Mouse (Mus musculus) liver, embryonic 16.5 days (tissue): Measurements from ENCODE around the gene Phf20. TPM values are rescaled to one million over a fixed set of nuclear protein-coding genes. Genes with fewer than 3 reads are reported as not detected.

Experiments
- ATAC-seq: fragments of 200-750 bp; cut with Nextera tagmentation; 2 replicates; pipeline ENCODE4 v1.8.0; 2017; ENCODE audit warnings: low read depth, mild to moderate bottlenecking, moderate number of reproducible peaks, moderate library complexity
- H3K27ac ChIP-seq: fragments of 300-500 bp; sonication (generic); 2 replicates; pipeline ENCODE4 v1.5.1; 2014; ENCODE audit warnings: mild to moderate bottlenecking, low read length
- H3K27me3 ChIP-seq: fragments of 300-500 bp; sonication (generic); 2 replicates; pipeline ENCODE4 v1.6.1; 2014; ENCODE audit warnings: low read depth, low read length, mixed read lengths; ENCODE audit not compliant: control insufficient read depth, insufficient read depth
- H3K36me3 ChIP-seq: fragments of 300-500 bp; sonication (generic); 2 replicates; pipeline ENCODE4 v1.6.1; 2014; ENCODE audit warnings: mild to moderate bottlenecking; ENCODE audit not compliant: control insufficient read depth, insufficient read depth
- H3K4me1 ChIP-seq: fragments of 300-500 bp; sonication (generic); 2 replicates; pipeline ENCODE4 v1.6.1; 2014; ENCODE audit warnings: low read depth, low read length, mixed read lengths; ENCODE audit not compliant: control insufficient read depth
- H3K4me2 ChIP-seq: fragments of 300-500 bp; sonication (generic); 2 replicates; pipeline ENCODE4 v1.6.1; 2014; ENCODE audit warnings: low read depth, low read length, mixed read lengths
- H3K4me3 ChIP-seq: fragments of 300-500 bp; sonication (generic); 2 replicates; pipeline ENCODE4 v1.5.1; 2014; ENCODE audit warnings: low read depth, mild to moderate bottlenecking, low read length
- H3K9ac ChIP-seq: fragments of 300-500 bp; sonication (generic); 2 replicates; pipeline ENCODE4 v1.6.1; 2014; ENCODE audit warnings: low read depth, low read length
- H3K9me3 ChIP-seq: fragments of 300-500 bp; sonication (generic); replicated peaks from 2 replicates; pipeline ENCODE4 v1.6.1; 2016; ENCODE audit warnings: low read length; ENCODE audit not compliant: control insufficient read depth
- WGBS: fragments of 180-500 bp; shearing (Covaris S2); extraction: QIAGEN DNeasy Blood & Tissue Kit; methylation state at CpG from one replicate; pipeline ENCODE4 v1.1.7; 2014; ENCODE audit not compliant: insufficient replicate concordance; 5-methylcytosine and 5-hydroxymethylcytosine counted together
- polyA plus RNA-seq: library from polyadenylated mRNA; unstranded; fragments of >200 nt; fragmentation: Nextera tagmentation; extraction: Ambion mirVana; gene quantifications from 2 replicates; pipeline ENCODE4 v1.2.1, GENCODE M21; 2015

Phf20 gene
- polyA plus RNA-seq, 1 experiment from 2014 or later: 13.8 TPM

DNA sequence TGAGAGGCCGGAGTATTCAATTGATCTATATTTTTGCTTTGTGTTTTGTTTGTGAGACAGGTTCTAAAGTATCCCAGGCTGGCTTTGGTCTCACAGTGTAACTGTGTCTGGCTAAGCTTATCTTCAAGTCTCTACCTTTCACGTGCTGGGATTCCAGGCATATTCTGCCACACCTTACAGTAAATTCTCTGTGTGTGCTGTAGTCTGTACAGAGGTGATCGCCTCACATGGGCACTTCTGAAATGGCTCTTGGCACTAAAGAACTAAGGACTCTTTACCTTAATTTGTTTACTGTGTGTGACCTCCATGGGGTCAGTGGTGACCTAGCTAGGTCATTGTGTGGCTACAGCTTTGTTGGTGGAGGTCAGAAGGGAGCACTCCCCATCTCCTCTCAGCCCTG is 99.9 kb downstream of the Phf20 start:
- no peak for ATAC-seq
- H3K27ac ChIP-seq: no peak overlapping the region
- 62% methylated on average over 3 of the region's 3 CpGs for WGBS
- H3K4me1 ChIP-seq: no peaks in the 10 kb centered on the region; the same call in none of the 2 replicates
- no peak overlapping the region for H3K4me3 ChIP-seq
- no peaks in the 10 kb centered on the region for H3K9me3 ChIP-seq
- H3K27me3 ChIP-seq: no peaks in the 10 kb centered on the region
- H3K9ac ChIP-seq: no peak overlapping the region
- H3K36me3 ChIP-seq: 0 out of 2 replicates have a peak, but pooled peaks cover 3% of the 10 kb centered on the region
- H3K4me2 ChIP-seq: no peak overlapping the region

DNA sequence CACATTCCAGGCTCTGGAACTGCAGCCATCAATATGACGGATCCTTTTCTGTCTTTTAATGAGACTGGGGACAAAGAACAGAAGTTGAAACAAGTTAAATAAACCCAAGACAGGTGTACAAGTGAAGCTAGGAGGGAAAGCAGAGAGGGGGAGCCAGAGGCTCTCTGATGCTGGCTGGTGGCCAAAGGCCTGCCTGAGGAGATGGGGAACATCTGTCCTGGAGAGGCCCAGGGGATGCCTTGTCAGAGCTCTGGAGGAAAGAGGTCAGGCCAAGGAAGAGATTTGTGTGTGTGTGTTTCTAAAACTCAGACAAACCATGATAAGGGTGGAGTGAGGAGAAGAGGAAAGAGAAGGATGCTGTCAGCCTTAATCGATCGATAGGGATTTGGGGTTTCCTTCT is 101.4 kb downstream of the Phf20 start:
- Histone ChIP-seq H3K4me1 (peaks cover 5% of the 10 kb centered on the region), H3K9ac (no peak overlapping the region), H3K27ac (no peak overlapping the region), H3K27me3 (no peaks in the 10 kb centered on the region), H3K9me3 (no peaks in the 10 kb centered on the region), H3K36me3 (no peaks in the 10 kb centered on the region), H3K4me2 (no peak overlapping the region), H3K4me3 (no peak overlapping the region)
- 84% methylated on average over 3 of the region's 3 CpGs for WGBS
- ATAC-seq: no peak

DNA sequence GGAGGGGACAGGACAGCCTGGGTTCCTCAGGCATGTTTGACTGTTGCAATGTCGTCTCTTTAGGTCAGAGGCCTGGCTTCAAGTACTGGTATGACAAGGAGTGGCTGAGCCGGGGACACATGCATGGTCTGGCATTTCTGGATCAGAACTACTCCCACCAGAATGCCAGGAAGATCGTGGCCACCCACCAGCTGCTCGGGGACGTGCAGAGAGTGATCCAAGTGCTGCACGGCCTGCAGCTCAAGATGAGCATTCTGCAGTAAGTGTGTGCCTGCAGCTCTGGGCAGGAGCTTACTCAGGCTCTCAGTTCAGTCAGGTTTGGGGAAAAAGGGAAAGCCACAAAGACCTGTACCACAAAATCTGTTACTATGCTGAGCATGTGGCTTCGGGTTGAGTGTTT is 102.2 kb downstream of the Phf20 start:
- Histone ChIP-seq H3K9ac (no peak overlapping the region), H3K4me3 (no peak overlapping the region), H3K27me3 (no peaks in the 10 kb centered on the region), H3K4me2 (no peak overlapping the region), H3K9me3 (no peaks in the 10 kb centered on the region), H3K36me3 (no peaks in the 10 kb centered on the region), H3K27ac (no peak overlapping the region), H3K4me1 (peaks cover 5% of the 10 kb centered on the region)
- ATAC-seq: no peak
- 66% methylated on average over 7 of the region's 7 CpGs for WGBS

DNA sequence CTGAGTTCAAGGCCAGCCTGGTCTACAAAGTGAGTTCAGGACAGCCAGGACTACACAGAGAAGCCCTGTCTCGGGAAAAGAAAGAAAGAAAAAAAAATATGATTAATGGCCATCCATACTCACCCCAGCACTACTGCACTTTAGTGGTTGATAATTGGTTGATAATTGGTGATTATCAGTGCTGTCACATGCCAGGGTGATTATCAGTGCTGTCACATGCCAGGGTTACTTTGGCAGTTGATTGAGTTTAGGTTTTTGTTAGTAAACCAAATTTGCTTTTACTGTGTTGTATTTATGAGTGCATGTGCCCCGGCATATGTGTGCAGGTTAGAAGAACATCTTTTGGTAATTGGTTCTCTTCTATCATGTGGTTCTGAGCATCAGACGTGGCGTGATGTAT is 105.8 kb downstream of the Phf20 start:
- no peaks in the 10 kb centered on the region for H3K27me3 ChIP-seq
- peaks cover 7% of the 10 kb centered on the region; the same call in 1 of the 2 replicates for H3K36me3 ChIP-seq
- ATAC-seq: 0 out of 2 replicates have a peak, but pooled peaks have one; percentile 27
- no peak overlapping the region for H3K4me2 ChIP-seq
- peaks cover 5% of the 10 kb centered on the region for H3K4me1 ChIP-seq
- 52% methylated on average over 4 of the region's 4 CpGs for WGBS
- H3K9me3 ChIP-seq: no peaks in the 10 kb centered on the region
- no peak overlapping the region for H3K9ac ChIP-seq
- no peak overlapping the region for H3K27ac ChIP-seq
- no peak overlapping the region for H3K4me3 ChIP-seq

DNA sequence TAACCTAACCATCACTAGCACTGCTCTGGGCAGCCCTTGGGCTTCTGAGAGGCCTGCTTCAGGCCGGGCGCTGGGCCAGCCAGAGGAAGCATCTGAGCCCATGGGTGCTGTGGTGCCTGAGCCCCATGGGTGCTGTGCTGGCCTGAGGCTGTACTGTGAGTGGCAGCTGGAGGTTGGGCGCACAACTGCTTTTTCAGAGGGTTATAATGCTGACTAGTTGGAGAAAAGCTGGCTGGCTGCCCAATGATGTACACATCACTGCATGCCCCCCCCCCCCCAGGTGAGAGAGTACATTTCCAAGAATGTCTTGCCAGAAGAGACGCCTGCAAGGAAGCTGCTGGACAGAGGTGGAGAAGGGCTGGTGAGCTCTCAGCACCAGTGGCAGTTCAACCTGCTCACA is 108.1 kb downstream of the Phf20 start:
- no peak for ATAC-seq
- H3K27me3 ChIP-seq: no peaks in the 10 kb centered on the region
- no peaks in the 10 kb centered on the region for H3K9me3 ChIP-seq
- no peak overlapping the region for H3K9ac ChIP-seq
- peaks cover 7% of the 10 kb centered on the region; the same call in 1 of the 2 replicates for H3K36me3 ChIP-seq
- H3K4me1 ChIP-seq: peaks cover 5% of the 10 kb centered on the region
- H3K4me2 ChIP-seq: no peak overlapping the region
- H3K27ac ChIP-seq: no peak overlapping the region
- 90% methylated on average over 4 of the region's 4 CpGs for WGBS
- H3K4me3 ChIP-seq: no peak overlapping the region

DNA sequence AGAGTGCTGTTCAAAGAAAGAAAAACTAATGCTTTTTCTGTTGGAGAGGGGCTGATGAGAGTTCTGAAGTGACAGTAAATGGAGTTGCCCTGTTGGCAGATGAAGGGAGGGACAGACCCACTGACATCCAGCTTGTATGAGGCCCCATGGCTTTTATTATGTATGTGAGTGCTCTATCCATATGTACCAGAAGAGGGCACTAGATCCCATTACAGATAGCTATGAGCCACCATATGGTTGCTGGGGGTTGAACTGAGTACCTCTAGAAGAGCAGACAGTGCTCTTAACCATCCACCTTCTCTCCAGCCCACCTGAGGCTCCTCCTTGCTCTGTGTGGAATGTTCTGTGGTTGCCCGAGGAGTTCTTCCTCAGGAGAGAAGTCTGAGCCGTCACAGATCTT is 109.6 kb downstream of the Phf20 start:
- 65% methylated on average over 2 of the region's 2 CpGs for WGBS

DNA sequence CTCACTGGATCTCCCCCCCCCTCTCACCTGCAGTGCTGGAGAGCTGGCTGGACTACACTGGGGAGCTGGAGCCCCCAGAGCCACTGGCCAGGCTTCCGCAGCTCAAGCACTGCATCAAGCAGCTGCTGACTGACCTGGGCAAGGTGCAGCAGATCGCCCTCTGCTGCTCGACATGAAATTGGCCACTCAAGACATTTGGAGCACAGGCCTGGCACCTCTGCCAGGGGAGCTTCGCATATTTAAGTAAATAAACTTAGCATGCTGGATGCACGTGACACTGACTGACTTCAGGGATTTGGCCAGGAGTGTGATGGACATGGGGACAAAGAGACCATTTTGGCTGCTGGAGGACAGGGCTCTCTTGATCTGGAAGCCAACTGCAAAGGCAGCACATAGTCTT is 111.0 kb downstream of the Phf20 start:
- ATAC-seq: no peak
- no peak overlapping the region for H3K27ac ChIP-seq
- no peaks in the 10 kb centered on the region for H3K27me3 ChIP-seq
- H3K4me3 ChIP-seq: no peak overlapping the region
- peaks cover 7% of the 10 kb centered on the region; the same call in 1 of the 2 replicates for H3K36me3 ChIP-seq
- no peak overlapping the region for H3K4me2 ChIP-seq
- H3K9ac ChIP-seq: no peak overlapping the region
- no peaks in the 10 kb centered on the region for H3K9me3 ChIP-seq
- H3K4me1 ChIP-seq: peaks cover 8% of the 10 kb centered on the region
- 62% methylated on average over 5 of the region's 5 CpGs for WGBS

More for the DNA sequence above, 109.6 kb downstream of the Phf20 start:
- H3K4me1 ChIP-seq: peaks cover 5% of the 10 kb centered on the region
- H3K4me2 ChIP-seq: no peak overlapping the region
- H3K4me3 ChIP-seq: no peak overlapping the region
- no peak for ATAC-seq
- H3K9ac ChIP-seq: no peak overlapping the region
- no peaks in the 10 kb centered on the region for H3K27me3 ChIP-seq
- peaks cover 7% of the 10 kb centered on the region; the same call in 1 of the 2 replicates for H3K36me3 ChIP-seq
- H3K27ac ChIP-seq: no peak overlapping the region
- H3K9me3 ChIP-seq: no peaks in the 10 kb centered on the region

DNA sequence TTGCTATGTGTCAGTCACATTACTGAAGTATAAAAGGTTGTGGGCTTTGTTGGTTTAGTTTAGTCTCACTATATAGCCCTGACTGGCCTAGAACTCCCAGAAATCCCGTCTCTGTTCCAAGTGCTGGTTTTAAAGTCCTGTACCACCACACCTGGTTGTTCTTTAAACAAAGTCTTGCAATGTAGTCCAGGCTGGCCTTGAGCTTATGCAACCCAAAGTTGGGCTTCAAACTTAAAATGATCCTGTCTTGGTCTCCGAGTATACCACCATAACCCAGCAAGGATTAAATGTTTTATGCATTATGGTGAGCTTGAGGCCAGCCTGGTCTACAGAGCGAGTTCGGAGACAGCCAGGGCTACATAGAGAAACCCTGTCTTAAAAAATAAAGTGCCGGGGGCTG is 113.7 kb downstream of the Phf20 start:
- no peak overlapping the region for H3K9ac ChIP-seq
- H3K4me1 ChIP-seq: peaks cover 9% of the 10 kb centered on the region
- WGBS: 79% methylated on average over 5 of the region's 5 CpGs
- 0 out of 2 replicates have a peak, but pooled peaks cover 2% of the 10 kb centered on the region for H3K9me3 ChIP-seq
- H3K36me3 ChIP-seq: peaks cover 4% of the 10 kb centered on the region
- H3K4me3 ChIP-seq: no peak overlapping the region
- no peak overlapping the region for H3K4me2 ChIP-seq
- H3K27me3 ChIP-seq: no peaks in the 10 kb centered on the region
- H3K27ac ChIP-seq: no peak overlapping the region
- ATAC-seq: no peak

DNA sequence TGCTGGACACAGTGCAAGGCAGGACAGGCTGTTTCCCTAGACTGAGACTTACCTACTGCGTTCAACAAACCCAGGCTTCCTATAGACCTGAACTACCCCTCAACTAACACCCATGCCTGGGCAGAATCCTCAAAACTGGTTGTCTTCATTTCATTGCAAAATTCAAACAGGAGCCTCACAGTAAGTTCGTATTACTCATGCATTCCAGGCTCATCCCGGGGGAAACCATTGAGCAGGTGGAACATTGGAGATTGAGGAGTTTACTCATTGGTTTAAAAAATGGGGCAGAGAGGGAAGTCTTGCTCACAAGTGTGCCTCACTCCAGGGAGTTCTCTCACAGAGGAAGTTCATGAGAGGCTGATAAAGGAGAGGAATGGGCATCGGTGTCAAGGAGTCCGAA is 114.2 kb downstream of the Phf20 start:
- Histone ChIP-seq H3K9ac (no peak overlapping the region), H3K4me2 (no peak overlapping the region), H3K4me1 (peaks cover 9% of the 10 kb centered on the region), H3K36me3 (peaks cover 2% of the 10 kb centered on the region; the same call in 1 of the 2 replicates), H3K4me3 (no peak overlapping the region), H3K27ac (no peak overlapping the region), H3K9me3 (0 out of 2 replicates have a peak, but pooled peaks cover 2% of the 10 kb centered on the region), H3K27me3 (no peaks in the 10 kb centered on the region)
- WGBS: 66% methylated on average over 5 of the region's 5 CpGs
- no peak for ATAC-seq
